Mouse (Mus musculus) kidney, adult 2 months (tissue): Measurements from ENCODE around the gene Dpp6. TPM values are rescaled to one million over a fixed set of nuclear protein-coding genes. Genes with fewer than 3 reads are reported as not detected.

Experiments used
- DNase-seq: peaks from one replicate; pipeline ENCODE4 v3.0.0; 2021
- H3K27ac ChIP-seq: fragments of 200-500 bp; 2 replicates; pipeline ENCODE4 v1.5.1; 2012; ENCODE audit warnings: low read depth, low read length, control low read depth, inconsistent platforms; ENCODE audit not compliant: insufficient read depth
- H3K27me3 ChIP-seq: fragments of 200-500 bp; replicated peaks from 2 replicates; pipeline ENCODE4 v1.6.1; 2012; ENCODE audit warnings: mild to moderate bottlenecking, moderate library complexity, low read length, inconsistent platforms; ENCODE audit not compliant: control insufficient read depth, insufficient read depth
- H3K36me3 ChIP-seq: fragments of 200-500 bp; 2 replicates; pipeline ENCODE4 v1.6.1; 2012; ENCODE audit warnings: mild to moderate bottlenecking, moderate library complexity, low read length, inconsistent platforms; ENCODE audit not compliant: control insufficient read depth, insufficient read depth
- H3K4me1 ChIP-seq: fragments of 200-500 bp; 2 replicates; pipeline ENCODE4 v1.6.1; 2011; ENCODE audit warnings: low read length; ENCODE audit not compliant: control insufficient read depth, insufficient read depth
- H3K4me3 ChIP-seq: fragments of 200-500 bp; 2 replicates; pipeline ENCODE4 v1.5.1; 2011; ENCODE audit warnings: mild to moderate bottlenecking, low read depth, low read length, control low read depth; ENCODE audit not compliant: insufficient read depth
- CTCF ChIP-seq: fragments of 200-500 bp; conservative IDR thresholded peaks from 2 replicates; pipeline ENCODE4 v1.5.1; 2011; ENCODE audit warnings: low read depth, mild to moderate bottlenecking, control low read depth, low read length, moderate library complexity, mixed read lengths; ENCODE audit not compliant: insufficient read depth, insufficient read length
- POLR2A ChIP-seq: fragments of 200-500 bp; IDR thresholded peaks from one replicate; pipeline ENCODE4 v1.6.1; 2011; ENCODE audit warnings: low read depth, low read length, control low read depth
- WGBS: fragments of 180-500 bp; shearing (Covaris S2); methylation state at CpG from one replicate; pipeline ENCODE4 v1.1.7; 2018; 5-methylcytosine and 5-hydroxymethylcytosine counted together
- polyA plus RNA-seq: library from polyadenylated mRNA; depleted of rRNA; stranded (reverse); fragments of >200 nt; gene quantifications from 2 replicates; pipeline ENCODE4 v1.2.3, GENCODE M21; 2012

Gene Dpp6
- polyA plus RNA-seq, 1 experiment: 0.61 TPM

- 87% methylated on average over 7 of the region's 7 CpGs for WGBS
- Histone ChIP-seq H3K27ac (no peak overlapping the region), H3K4me3 (no peak overlapping the region), H3K36me3 (no peaks in the 10 kb centered on the region), H3K27me3 (no peaks in the 10 kb centered on the region), H3K4me1 (no peaks in the 10 kb centered on the region)
- TF ChIP-seq CTCF (no peak), POLR2A (no peak)
- DNase-seq: no peak
Observed at GRCm38 (mm10) chr5:27206213-27206612, 389.2 kb downstream of the Dpp6 start.

GRCm38 (mm10) chr5:27220116-27220515 is 403.1 kb downstream of the Dpp6 start:
- Histone ChIP-seq H3K4me1 (no peaks in the 10 kb centered on the region), H3K36me3 (no peaks in the 10 kb centered on the region), H3K27ac (no peak overlapping the region), H3K27me3 (no peaks in the 10 kb centered on the region), H3K4me3 (no peak overlapping the region)
- no peak for TF ChIP-seq POLR2A
- no peak for TF ChIP-seq CTCF
- no peak for DNase-seq
- WGBS: 72% methylated on average over 2 of the region's 2 CpGs

- Histone ChIP-seq H3K27me3 (no peaks in the 10 kb centered on the region), H3K27ac (no peak overlapping the region), H3K4me3 (no peak overlapping the region), H3K36me3 (no peaks in the 10 kb centered on the region), H3K4me1 (no peaks in the 10 kb centered on the region)
- TF ChIP-seq CTCF (no peak), POLR2A (no peak)
- no peak for DNase-seq
- 74% methylated on average over 3 of the region's 3 CpGs for WGBS
Observed at GRCm38 (mm10) chr5:27242078-27242477, 425.1 kb downstream of the Dpp6 start.

GRCm38 (mm10) chr5:27243226-27243625 is 426.2 kb downstream of the Dpp6 start:
- H3K27me3 ChIP-seq: no peaks in the 10 kb centered on the region
- no peak overlapping the region for H3K4me3 ChIP-seq
- no peaks in the 10 kb centered on the region for H3K36me3 ChIP-seq
- H3K4me1 ChIP-seq: no peaks in the 10 kb centered on the region
- 94% methylated on average over 1 of the region's 1 CpGs for WGBS
- H3K27ac ChIP-seq: no peak overlapping the region
- TF ChIP-seq POLR2A: no peak
- no peak for TF ChIP-seq CTCF
- DNase-seq: no peak

- Histone ChIP-seq H3K27ac (no peak overlapping the region), H3K27me3 (no peaks in the 10 kb centered on the region), H3K4me3 (no peak overlapping the region), H3K36me3 (no peaks in the 10 kb centered on the region), H3K4me1 (no peaks in the 10 kb centered on the region)
- TF ChIP-seq CTCF: no peak
- WGBS: 77% methylated on average over 3 of the region's 3 CpGs
- no peak for DNase-seq
Observed at GRCm38 (mm10) chr5:27247793-27248192, 430.8 kb downstream of the Dpp6 start.

GRCm38 (mm10) chr5:27248685-27249084 is 431.7 kb downstream of the Dpp6 start:
- no peaks in the 10 kb centered on the region for H3K27me3 ChIP-seq
- 72% methylated on average over 2 of the region's 2 CpGs for WGBS
- no peak overlapping the region for H3K27ac ChIP-seq
- H3K36me3 ChIP-seq: no peaks in the 10 kb centered on the region
- H3K4me1 ChIP-seq: no peaks in the 10 kb centered on the region
- TF ChIP-seq POLR2A (no peak), CTCF (no peak)
- no peak overlapping the region for H3K4me3 ChIP-seq
- no peak for DNase-seq

- Histone ChIP-seq H3K27me3 (no peaks in the 10 kb centered on the region), H3K4me3 (no peak overlapping the region), H3K36me3 (no peaks in the 10 kb centered on the region), H3K27ac (no peak overlapping the region), H3K4me1 (no peaks in the 10 kb centered on the region)
- no peak for DNase-seq
- TF ChIP-seq POLR2A (no peak), CTCF (no peak)
- 62% methylated on average over 4 of the region's 4 CpGs for WGBS
Observed at GRCm38 (mm10) chr5:27249951-27250350, 432.9 kb downstream of the Dpp6 start.

- Histone ChIP-seq H3K4me3 (no peak overlapping the region), H3K27ac (no peak overlapping the region), H3K36me3 (no peaks in the 10 kb centered on the region), H3K27me3 (no peaks in the 10 kb centered on the region), H3K4me1 (no peaks in the 10 kb centered on the region)
- TF ChIP-seq CTCF (no peak), POLR2A (no peak)
- no peak for DNase-seq
- 94% methylated on average over 3 of the region's 3 CpGs for WGBS
Observed at GRCm38 (mm10) chr5:27250906-27251305, 433.9 kb downstream of the Dpp6 start.
